Mouse (Mus musculus) CH12.LX (cell line): ENCODE measurements around the gene Gpr83. TPM values are rescaled to one million over a fixed set of nuclear protein-coding genes. Genes with fewer than 3 reads are reported as not detected.

Source experiments
- DNase-seq: peaks from one replicate; pipeline ENCODE4 v3.0.0-alpha.2; 2013; ENCODE audit errors: extremely low read depth
- H3K27ac ChIP-seq: 2 replicates; pipeline ENCODE4 v1.5.1; 2012; ENCODE audit warnings: low read depth, mild to moderate bottlenecking, control low read depth, moderate library complexity; ENCODE audit not compliant: insufficient read depth
- H3K27me3 ChIP-seq: replicated peaks from 2 replicates; pipeline ENCODE3; 2012; ENCODE audit warnings: inconsistent platforms
- H3K36me3 ChIP-seq, 2 experiments: replicated peaks in 1 of 2; 2 replicates each; pipeline versions ENCODE3 to v1.6.1; 2012; ENCODE audit warnings: inconsistent platforms in 1 of 2, low read length in 1 of 2, mild to moderate bottlenecking in 1 of 2, mixed read lengths in 1 of 2, moderate library complexity in 1 of 2; ENCODE audit not compliant: control insufficient read depth in 1 of 2, insufficient read depth in 1 of 2
- H3K4me1 ChIP-seq, 2 experiments: 2 replicates each; pipeline ENCODE4 v1.6.1; 2012; ENCODE audit warnings: inconsistent platforms in 1 of 2, moderate library complexity in 1 of 2; ENCODE audit not compliant: insufficient read depth in 2 of 2, control insufficient read depth in 1 of 2
- H3K4me2 ChIP-seq: 2 replicates; pipeline ENCODE4 v1.6.1; 2012; ENCODE audit warnings: low read depth, mild to moderate bottlenecking, control low read depth; ENCODE audit not compliant: poor library complexity, insufficient read depth, severe bottlenecking
- H3K4me3 ChIP-seq, 3 experiments: fragments of 150-350 bp in 1 of 3; sonication (generic) in 1 of 3; replicated peaks in 1 of 3; 2 replicates each; pipeline versions ENCODE3 to v1.5.1; 2011 to 2012; ENCODE audit warnings: low read depth in 2 of 3, low read length in 2 of 3, mild to moderate bottlenecking in 2 of 3, moderate library complexity in 2 of 3, control low read depth in 1 of 3, improper control_type of control experiment in 1 of 3, inconsistent platforms in 1 of 3, mixed read lengths in 1 of 3; ENCODE audit not compliant: poor library complexity in 1 of 3
- H3K79me2 ChIP-seq: replicated peaks from 2 replicates; pipeline ENCODE4 v1.6.1; 2012; ENCODE audit warnings: mild to moderate bottlenecking, moderate library complexity; ENCODE audit not compliant: control insufficient read depth, poor library complexity, insufficient read depth, severe bottlenecking; ENCODE audit errors: extremely low read depth
- H3K9ac ChIP-seq: 2 replicates; pipeline ENCODE4 v1.6.1; 2012; ENCODE audit warnings: low read depth, mild to moderate bottlenecking, control low read depth, moderate library complexity; ENCODE audit not compliant: insufficient read depth
- H3K9me3 ChIP-seq: replicated peaks from 2 replicates; pipeline ENCODE3; 2012; ENCODE audit warnings: low read length, inconsistent platforms, mixed read lengths
- E2F4 ChIP-seq: IDR thresholded peaks from 2 replicates; pipeline ENCODE4 v1.6.1; 2011; ENCODE audit warnings: low read depth, low read length, improper control_type of control experiment; ENCODE audit not compliant: insufficient replicate concordance
- ELF1 ChIP-seq: IDR thresholded peaks from 2 replicates; pipeline ENCODE4 v1.6.1; 2014; ENCODE audit warnings: low read depth, mild to moderate bottlenecking, inconsistent platforms, low read length, improper control_type of control experiment
- ETS1 ChIP-seq: conservative IDR thresholded peaks from 2 replicates; pipeline ENCODE4 v1.6.1; 2012; ENCODE audit warnings: low read depth, mild to moderate bottlenecking, inconsistent platforms, low read length, improper control_type of control experiment, moderate library complexity
- GABPA ChIP-seq: IDR thresholded peaks from 2 replicates; pipeline ENCODE4 v1.6.1; 2012; ENCODE audit warnings: low read depth, low read length, improper control_type of control experiment, inconsistent platforms; ENCODE audit not compliant: insufficient replicate concordance
- HCFC1 ChIP-seq: IDR thresholded peaks from 2 replicates; pipeline ENCODE4 v1.6.1; 2012; ENCODE audit warnings: low read depth, mild to moderate bottlenecking, inconsistent platforms, low read length, improper control_type of control experiment
- JUN ChIP-seq: IDR thresholded peaks from 2 replicates; pipeline ENCODE4 v1.6.1; 2011; ENCODE audit warnings: low read depth, mild to moderate bottlenecking, low read length, improper control_type of control experiment, moderate library complexity; ENCODE audit not compliant: insufficient read depth
- KAT2A ChIP-seq: IDR thresholded peaks from 2 replicates; pipeline ENCODE4 v1.6.1; 2012; ENCODE audit warnings: low read length, improper control_type of control experiment, inconsistent platforms; ENCODE audit not compliant: insufficient replicate concordance
- MEF2A ChIP-seq: IDR thresholded peaks from 2 replicates; pipeline ENCODE4 v1.6.1; 2014; ENCODE audit warnings: low read depth, mild to moderate bottlenecking, inconsistent platforms, low read length, improper control_type of control experiment, borderline replicate concordance
- MYC ChIP-seq: IDR thresholded peaks from 2 replicates; pipeline ENCODE4 v1.6.1; 2011; ENCODE audit warnings: low read depth, mild to moderate bottlenecking, improper control_type of control experiment, low read length
- NRF1 ChIP-seq: IDR thresholded peaks from 2 replicates; pipeline ENCODE4 v1.6.1; 2014; ENCODE audit warnings: low read depth, mild to moderate bottlenecking, inconsistent platforms, low read length, improper control_type of control experiment, moderate library complexity
- RAD21 ChIP-seq: IDR thresholded peaks from 2 replicates; pipeline ENCODE4 v1.6.1; 2011; ENCODE audit warnings: low read depth, mild to moderate bottlenecking, low read length, improper control_type of control experiment, moderate library complexity
- RCOR1 ChIP-seq: conservative IDR thresholded peaks from 2 replicates; pipeline ENCODE4 v1.6.1; 2012; ENCODE audit warnings: low read depth, mild to moderate bottlenecking, inconsistent platforms, low read length, improper control_type of control experiment
- TBP ChIP-seq: conservative IDR thresholded peaks from 2 replicates; pipeline ENCODE4 v1.6.1; 2011; ENCODE audit warnings: low read depth, low read length, improper control_type of control experiment
- UBTF ChIP-seq: IDR thresholded peaks from 2 replicates; pipeline ENCODE4 v1.6.1; 2012; ENCODE audit warnings: low read depth, mild to moderate bottlenecking, inconsistent platforms, low read length, improper control_type of control experiment, moderate library complexity
- ZC3H11A ChIP-seq: IDR thresholded peaks from 2 replicates; pipeline ENCODE4 v1.6.1; 2012; ENCODE audit warnings: low read depth, mild to moderate bottlenecking, inconsistent platforms, low read length, improper control_type of control experiment
- ZKSCAN1 ChIP-seq: IDR thresholded peaks from 2 replicates; pipeline ENCODE4 v1.6.1; 2012; ENCODE audit warnings: low read depth, inconsistent platforms, low read length, improper control_type of control experiment, borderline replicate concordance
- ZMIZ1 ChIP-seq: IDR thresholded peaks from 2 replicates; pipeline ENCODE4 v1.6.1; 2012; ENCODE audit warnings: low read depth, mild to moderate bottlenecking, inconsistent platforms, low read length, improper control_type of control experiment
- dilution Hi-C: fragments of 300-500 bp; cut with MboI; formaldehyde crosslinking; loops from 2 replicates; pipeline ENCODE4 v1.14.3; 2020; ENCODE audit warnings: low sequenced_read_pairs; ENCODE audit not compliant: extremely low pct_unique_long_range_greater_than_20kb, extremely low pct_ligation_motif_present
- in situ Hi-C: fragments of 300-500 bp; cut with MboI; formaldehyde crosslinking; loops from 3 replicates; pipeline ENCODE4 v1.14.3; 2019; ENCODE audit warnings: low sequenced_read_pairs, low pct_ligation_motif_present, low pct_unique_long_range_greater_than_20kb, mixed read lengths
- polyA plus RNA-seq: library from polyadenylated mRNA; unstranded; fragments of >175 nt; gene quantifications from 2 replicates; pipeline ENCODE4 v1.2.1, GENCODE M21; 2012; ENCODE audit warnings: low read depth; ENCODE audit not compliant: insufficient read length
- total RNA-seq, 2 experiments: library from RNA; depleted of rRNA; stranded (reverse); fragments of 300-350 nt in 1 of 2; fragments of >200 nt in 1 of 2; gene quantifications; 2 replicates each; pipeline ENCODE4 v1.2.3; 2012 to 2014

Gpr83 gene
- total and polyA plus RNA-seq, 3 experiments, result not detected

GRCm38 (mm10) chr9:14912037-14912436 lies 52.0 kb downstream of the Gpr83 start:
- Histone ChIP-seq H3K27ac (no peak overlapping the region), H3K4me2 (no peak overlapping the region), H3K36me3 (no peaks in the 10 kb centered on the region), H3K9me3 (peaks cover 2% of the 10 kb centered on the region), H3K9ac (no peak overlapping the region), H3K4me1 (peaks cover 3 to 14% of the 10 kb centered on the region in 2 experiments; a peak in 3 of 4 replicates), H3K4me3 (no peak overlapping the region), H3K79me2 (no peaks in the 10 kb centered on the region), H3K27me3 (no peaks in the 10 kb centered on the region)
- dilution Hi-C loops, result no loop called here
- in situ Hi-C loops, result no loop called here
- TF ChIP-seq ELF1 (no peak), UBTF (no peak), RAD21 (no peak), KAT2A (no peak), GABPA (no peak), NRF1 (no peak), MEF2A (no peak), ETS1 (no peak), ZMIZ1 (no peak), TBP (no peak), HCFC1 (no peak), RCOR1 (no peak), JUN (no peak)
- no peak for DNase-seq

DNA sequence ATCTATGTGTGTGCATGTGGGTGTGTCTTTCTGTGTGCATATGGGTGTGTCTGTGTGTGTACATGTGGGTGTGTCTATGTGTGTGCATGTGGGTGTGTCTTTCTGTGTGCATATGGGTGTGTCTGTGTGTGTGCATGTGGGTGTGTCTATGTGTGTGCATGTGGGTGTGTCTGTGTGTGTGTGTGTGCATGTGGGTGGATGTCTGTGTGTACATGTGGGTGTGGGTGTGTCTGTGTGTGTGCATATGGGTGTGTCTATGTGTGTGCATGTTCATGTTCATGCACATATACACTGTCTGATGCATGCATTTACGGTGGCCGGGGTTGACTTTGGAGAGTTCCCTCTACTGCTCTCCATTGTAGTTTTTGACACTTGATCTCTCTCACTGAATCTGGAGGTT lies 57.7 kb downstream of the Gpr83 start:
- DNase-seq, result no peak
- Histone ChIP-seq H3K4me1 (peaks cover 0 to 8% of the 10 kb centered on the region in 2 experiments; a peak in 1 of 4 replicates), H3K4me2 (no peak overlapping the region), H3K36me3 (no peaks in the 10 kb centered on the region), H3K9me3 (peaks cover 2% of the 10 kb centered on the region), H3K27ac (no peak overlapping the region), H3K79me2 (no peaks in the 10 kb centered on the region), H3K4me3 (no peak overlapping the region), H3K27me3 (no peaks in the 10 kb centered on the region), H3K9ac (no peak overlapping the region)
- dilution Hi-C loops, result no loop called here
- in situ Hi-C loops, result no loop called here
- TF ChIP-seq MYC (no peak), ZC3H11A (no peak), E2F4 (no peak), ZKSCAN1 (no peak), GABPA (no peak), ZMIZ1 (no peak)
